Mouse (Mus musculus) stomach, postnatal 0 days (tissue): ENCODE results near the gene Olfr295. TPM values are rescaled to one million over a fixed set of nuclear protein-coding genes. Genes with fewer than 3 reads are reported as not detected.

ENCODE experiments used
- ATAC-seq: fragments of 200-750 bp; cut with Nextera tagmentation; 2 replicates; pipeline ENCODE4 v1.8.0; 2017; ENCODE audit not compliant: low FRiP score, low TSS enrichment
- DNase-seq: peaks from one replicate; pipeline ENCODE4 v3.0.0-alpha.2; 2016; ENCODE audit warnings: low spot score
- H3K27ac ChIP-seq: fragments of 300-500 bp; sonication (generic); replicated peaks from 2 replicates; pipeline ENCODE4 v1.5.1; 2014; ENCODE audit warnings: mild to moderate bottlenecking, control low read depth
- H3K27me3 ChIP-seq: fragments of 300-500 bp; sonication (generic); 2 replicates; pipeline ENCODE4 v1.6.1; 2014; ENCODE audit warnings: low read length; ENCODE audit not compliant: control insufficient read depth, insufficient read depth
- H3K36me3 ChIP-seq: fragments of 300-500 bp; sonication (generic); 2 replicates; pipeline ENCODE4 v1.6.1; 2014; ENCODE audit warnings: low read length, mixed read lengths; ENCODE audit not compliant: control insufficient read depth, insufficient read depth
- H3K4me1 ChIP-seq: fragments of 300-500 bp; sonication (generic); replicated peaks from 2 replicates; pipeline ENCODE4 v1.6.1; 2014; ENCODE audit warnings: antibody characterized with exemption; ENCODE audit not compliant: control insufficient read depth, insufficient read depth
- H3K4me2 ChIP-seq: fragments of 300-500 bp; sonication (generic); replicated peaks from 2 replicates; pipeline ENCODE4 v1.6.1; 2014; ENCODE audit warnings: low read depth, mild to moderate bottlenecking, control low read depth, moderate library complexity
- H3K4me3 ChIP-seq: fragments of 300-500 bp; sonication (generic); 2 replicates; pipeline ENCODE4 v1.5.1; 2014; ENCODE audit warnings: low read depth, low read length, control low read depth
- H3K9ac ChIP-seq: fragments of 300-500 bp; sonication (generic); 2 replicates; pipeline ENCODE4 v1.6.1; 2014; ENCODE audit warnings: mild to moderate bottlenecking, low read length, control low read depth, mixed read lengths
- H3K9me3 ChIP-seq: fragments of 300-500 bp; sonication (generic); 2 replicates; pipeline ENCODE4 v1.6.1; 2016; ENCODE audit warnings: low read length; ENCODE audit not compliant: control insufficient read depth
- CTCF ChIP-seq: IDR thresholded peaks from 2 replicates; pipeline ENCODE4 v1.5.1; 2016; ENCODE audit warnings: antibody characterized with exemption, low read depth, mild to moderate bottlenecking, moderate library complexity
- EP300 ChIP-seq: optimal IDR thresholded peaks from 2 replicates; pipeline ENCODE3; 2016; ENCODE audit warnings: antibody characterized with exemption
- WGBS: fragments of 180-500 bp; shearing (Covaris S2); extraction: QIAGEN DNeasy Blood & Tissue Kit; methylation state at CpG from one replicate; pipeline ENCODE4 v1.1.7; 2014; 5-methylcytosine and 5-hydroxymethylcytosine counted together
- polyA plus RNA-seq: library from polyadenylated mRNA; unstranded; fragments of >200 nt; fragmentation: Nextera tagmentation; extraction: Ambion mirVana; gene quantifications from 2 replicates; pipeline ENCODE4 v1.2.1, GENCODE M21; 2015

Gene Olfr295
- not detected in 2 replicates for polyA plus RNA-seq

DNA sequence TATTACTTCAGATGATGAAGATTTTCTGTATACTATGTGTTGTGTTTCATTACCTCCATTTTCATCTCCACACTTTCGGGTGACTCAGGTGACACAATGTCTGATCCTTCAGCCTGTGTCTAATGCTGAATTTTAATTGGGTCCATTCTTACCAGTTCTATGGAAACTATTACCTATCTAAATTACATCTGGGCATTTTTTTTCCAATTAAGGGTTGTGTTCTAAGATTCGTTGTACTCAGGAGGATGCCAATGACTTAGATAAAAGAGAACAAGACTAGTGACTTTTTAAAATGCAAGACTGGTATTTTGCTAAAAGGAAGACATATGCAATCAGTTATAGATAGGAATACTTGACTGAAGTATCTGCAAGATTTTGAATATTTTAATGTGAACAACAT lies at the start of gene Olfr295:
Olfr295 (plus strand) TSS at position 301 of the 400 bp plus-strand sequence.
- Histone ChIP-seq H3K36me3 (no peaks in the 10 kb centered on the region), H3K27me3 (no peaks in the 10 kb centered on the region), H3K4me2 (no peak within 1 kb of the TSS), H3K27ac (no peak within 1 kb of the TSS), H3K9me3 (no peaks in the 10 kb centered on the region), H3K4me3 (no peak within 1 kb of the TSS), H3K4me1 (no peaks in the 10 kb centered on the region), H3K9ac (no peak within 1 kb of the TSS)
- no peak for DNase-seq
- no peak for TF ChIP-seq CTCF
- no peak for TF ChIP-seq EP300
- WGBS = 78% methylated on average over 2 of the region's 2 CpGs
- no peak for ATAC-seq

DNA sequence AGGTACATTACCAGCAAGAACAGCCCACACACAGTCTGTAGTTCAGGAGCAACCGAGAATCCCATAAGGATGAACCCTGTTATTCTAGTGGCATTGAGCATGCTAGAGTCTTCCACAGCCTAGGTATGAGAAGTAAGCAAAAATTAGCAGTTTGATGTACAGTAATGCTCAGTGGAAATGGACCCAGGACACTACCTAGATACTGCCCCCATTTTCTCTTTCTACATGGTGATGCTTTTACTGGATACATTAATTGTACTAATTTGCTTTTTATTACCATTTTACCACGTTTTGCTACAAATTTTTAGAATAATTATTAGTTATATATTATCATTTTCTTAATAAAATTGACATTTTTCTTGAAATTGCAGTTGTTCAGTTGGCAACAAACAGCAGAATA lies 32.9 kb downstream of the Olfr295 start, which contains the start of gene Olfr294:
Olfr294 (minus strand) TSS at position 101 of the 400 bp plus-strand sequence.
- WGBS = 52% methylated on average over 2 of the region's 2 CpGs

More for the DNA sequence above, 32.9 kb downstream of the Olfr295 start, which contains the start of gene Olfr294:
- H3K4me3 ChIP-seq = no peak within 1 kb of the TSS
- H3K4me1 ChIP-seq = no peaks in the 10 kb centered on the region
- no peak within 1 kb of the TSS for H3K9ac ChIP-seq
- no peaks in the 10 kb centered on the region for H3K36me3 ChIP-seq
- DNase-seq (no peak), ATAC-seq (no peak)
- H3K4me2 ChIP-seq = no peak within 1 kb of the TSS
- no peak within 1 kb of the TSS for H3K27ac ChIP-seq
- TF ChIP-seq EP300 = no peak
- TF ChIP-seq CTCF = no peak
- no peaks in the 10 kb centered on the region for H3K27me3 ChIP-seq
- no peaks in the 10 kb centered on the region for H3K9me3 ChIP-seq

Other genes with a start within 250 kb of the Olfr295 start
- 0.02 TPM in 1 of 2 replicates, not detected in the other for gene Olfr307, start 246.3 kb upstream of the Olfr295 start, polyA plus RNA-seq
- gene Olfr305, start 216.9 kb upstream of the Olfr295 start, polyA plus RNA-seq = not detected in 2 replicates
- not detected in 2 replicates for gene Olfr304, start 197.2 kb upstream of the Olfr295 start, polyA plus RNA-seq
- not detected in 2 replicates for gene Olfr303, start 186.1 kb upstream of the Olfr295 start, polyA plus RNA-seq
- not detected in 2 replicates for gene Olfr301, start 180.0 kb upstream of the Olfr295 start, polyA plus RNA-seq
- not detected in 2 replicates for gene Olfr299, start 123.9 kb upstream of the Olfr295 start, polyA plus RNA-seq
- not detected in 2 replicates for gene Olfr298, start 91.4 kb upstream of the Olfr295 start, polyA plus RNA-seq
- not detected in 2 replicates for gene Olfr297, start 63.9 kb upstream of the Olfr295 start, polyA plus RNA-seq
- not detected in 2 replicates for gene Olfr294, start 32.8 kb downstream of the Olfr295 start, polyA plus RNA-seq
- gene Olfr293, start 65.2 kb downstream of the Olfr295 start, polyA plus RNA-seq = not detected in 2 replicates
- gene Olfr292, start 104.5 kb downstream of the Olfr295 start, polyA plus RNA-seq = not detected in 2 replicates
- 0.02 and 0.07 TPM in 2 replicates for gene Folh1, start 192.1 kb downstream of the Olfr295 start, polyA plus RNA-seq
- gene Vmn2r77, start 211.2 kb downstream of the Olfr295 start, polyA plus RNA-seq = not detected in 2 replicates